8 mouse cellular contexts compared by ENCODE assay signal in the genomic region with DNA sequence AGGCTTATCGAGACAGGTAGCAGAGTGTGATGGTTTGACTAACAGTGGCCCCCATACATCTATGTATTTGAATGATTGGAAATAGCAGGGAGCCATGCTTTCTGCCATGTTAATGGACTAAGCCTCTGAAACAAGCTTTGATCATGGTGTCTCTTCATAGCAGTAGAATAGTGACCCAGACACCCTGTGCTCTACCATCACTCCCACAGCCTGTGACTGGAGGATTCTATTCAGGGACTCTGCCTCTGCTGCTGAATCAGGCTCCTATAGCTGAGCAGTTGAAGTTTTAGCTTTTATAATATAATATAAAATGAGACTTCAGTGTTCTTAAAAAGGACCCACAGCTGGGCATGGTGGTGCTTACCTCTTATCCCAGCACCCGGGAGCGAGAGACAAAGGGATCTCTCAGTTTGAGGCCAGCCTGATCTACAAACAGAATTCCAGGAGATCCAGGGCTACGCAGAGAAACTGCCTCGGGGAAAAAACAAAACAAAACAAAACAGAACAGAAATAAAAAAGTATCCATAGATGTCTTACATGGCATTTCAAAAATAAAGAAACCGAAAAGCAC. TPM values are rescaled to one million over a fixed set of nuclear protein-coding genes. Genes with fewer than 3 reads are reported as not detected.
A peak's percentile ranks its signal among the peaks of the same experiment; 100 is the strongest.
DNase-seq lines count a peak whose midpoint lies in the region; ATAC-seq and TF ChIP-seq lines count a peak whose summit lies in the region.

No protein-coding gene starts in this region.

- no peak for DNase-seq in gastrocnemius, adult 2 months
- DNase-seq in gastrocnemius, postnatal 25 days = no peak
- DNase-seq in spleen, adult 2 months (ENCODE audit: low read depth in 1 of 2, low spot score in 2 of 2) = no peak
- DNase-seq in spleen, postnatal 4 days (ENCODE audit: low spot score in 2 of 2) = no peak
- no peak for DNase-seq in cerebellum, adult 9-10 months
- DNase-seq in cerebellum, postnatal 36 days = no peak

- peaks cover 1% of the 10 kb centered on the region; the same call in 1 of the 2 replicates for H3K36me3 ChIP-seq in spleen, adult 2 months (ENCODE audit: control insufficient read depth, insufficient read depth, low read length)
- peaks cover 25% of the 10 kb centered on the region for H3K36me3 ChIP-seq in limb, embryonic 13.5 days
- H3K36me3 ChIP-seq in stomach, embryonic 16.5 days (ENCODE audit: control insufficient read depth, insufficient read depth, low read length) = peaks cover 11% of the 10 kb centered on the region; the same call in 1 of the 2 replicates

- H3K9ac ChIP-seq in limb, embryonic 13.5 days = peak overlapping the region; percentile 85
- H3K9ac ChIP-seq in stomach, embryonic 16.5 days (ENCODE audit: low read length) = peak overlapping the region; percentile 77

- intact Hi-C loops in gastrocnemius, adult 2 months (cut with DNase I) = loop anchor here (2.0 to 5.0 kb wide), 3 partner anchors 21 to 134 kb away; a partner anchor contains a TSS

- WGBS in spleen, adult 2 months = 20% methylated on average over 6 of the region's 6 CpGs
- WGBS in limb, embryonic 13.5 days = 19% methylated on average over 6 of the region's 6 CpGs
- WGBS in stomach, embryonic 16.5 days = 14% methylated on average over 6 of the region's 6 CpGs

- peak overlapping the region; percentile 89 for H3K4me3 ChIP-seq in gastrocnemius, adult 2 months
- H3K4me3 ChIP-seq in spleen, adult 2 months (ENCODE audit: extremely low read depth, insufficient read depth, insufficient read length) = peak overlapping the region; percentile 61
- H3K4me3 ChIP-seq in limb, embryonic 13.5 days = peak overlapping the region; percentile 77
- peak overlapping the region; percentile 60 for H3K4me3 ChIP-seq in stomach, embryonic 16.5 days (replicated peaks; ENCODE audit: low read length)

- H3K4me1 ChIP-seq in spleen, adult 2 months (ENCODE audit: control insufficient read depth, insufficient read depth, insufficient read length) = peaks cover 2% of the 10 kb centered on the region; the same call in 1 of the 2 replicates
- peaks cover 11% of the 10 kb centered on the region for H3K4me1 ChIP-seq in limb, embryonic 13.5 days
- H3K4me1 ChIP-seq in stomach, embryonic 16.5 days (ENCODE audit: control insufficient read depth, insufficient read depth, low read length) = peaks cover 10% of the 10 kb centered on the region

- peak overlapping the region; percentile 85 for H3K4me2 ChIP-seq in limb, embryonic 13.5 days (replicated peaks)
- peak overlapping the region; percentile 78 for H3K4me2 ChIP-seq in stomach, embryonic 16.5 days (ENCODE audit: low read depth, low read length)

- peak overlapping the region; percentile 88 for H3K27ac ChIP-seq in gastrocnemius, adult 2 months
- no peak overlapping the region for H3K27ac ChIP-seq in spleen, adult 2 months (ENCODE audit: insufficient read depth, low read length)
- no peak overlapping the region for H3K27ac ChIP-seq in limb, embryonic 13.5 days
- no peak overlapping the region for H3K27ac ChIP-seq in stomach, embryonic 16.5 days (ENCODE audit: low read length)

- no peaks in the 10 kb centered on the region; the same call in 1 of the 2 replicates for H3K9me3 ChIP-seq in limb, embryonic 13.5 days
- no peaks in the 10 kb centered on the region for H3K9me3 ChIP-seq in stomach, embryonic 16.5 days (replicated peaks; ENCODE audit: control insufficient read depth, low read length)

- H3K27me3 ChIP-seq in spleen, adult 2 months (ENCODE audit: control insufficient read depth, insufficient read depth, low read length) = no peaks in the 10 kb centered on the region
- no peaks in the 10 kb centered on the region for H3K27me3 ChIP-seq in limb, embryonic 13.5 days
- no peaks in the 10 kb centered on the region for H3K27me3 ChIP-seq in stomach, embryonic 16.5 days (ENCODE audit: control insufficient read depth, insufficient read depth, low read length)

- ATAC-seq in limb, embryonic 13.5 days (ENCODE audit: low FRiP score, low read depth) = peak; percentile 64
- ATAC-seq in stomach, embryonic 16.5 days (ENCODE audit: insufficient read depth, low FRiP score) = no peak

- TF ChIP-seq POLR2A in spleen, adult 2 months (IDR thresholded peaks at IDR 0.05; ENCODE audit: low read depth, low read length) = no peak

- no peak for TF ChIP-seq CTCF in gastrocnemius, adult 2 months (IDR thresholded peaks at IDR 0.05)
- no peak for TF ChIP-seq CTCF in spleen, adult 2 months (IDR thresholded peaks at IDR 0.05; ENCODE audit: extremely low read depth, insufficient read depth, insufficient read length, insufficient replicate concordance)

RNA-seq across cellular contexts. Expression of a gene that starts 0.5 kb away (rescaled TPM):
- total RNA-seq in gastrocnemius, adult 2 months (2021) = 1 to 10 TPM; 3.7 to 5.1 TPM
- 1 to 10 TPM; 4.1 to 4.6 TPM for total RNA-seq in gastrocnemius, postnatal 25 days (2021)
- 2.5 and 6.0 TPM in 2 replicates for polyA plus RNA-seq in spleen, adult 2 months (2012; rRNA removed)
- polyA plus RNA-seq in limb, embryonic 13.5 days (2015; fragmentation: Nextera tagmentation; extraction: Ambion mirVana) = 21.3 and 22.0 TPM in 2 replicates
- 14.7 and 18.9 TPM in 2 replicates for polyA plus RNA-seq in stomach, embryonic 16.5 days (2015; fragmentation: Nextera tagmentation; extraction: Ambion mirVana)

RNA-seq across cellular contexts. Expression of a gene that starts 21.4 kb away (rescaled TPM):
- total RNA-seq in gastrocnemius, adult 2 months (2021) = 1 to 10 TPM; 6.6 to 6.7 TPM
- total RNA-seq in gastrocnemius, postnatal 25 days (2021) = 1 to 10 TPM; 4.9 TPM
- 0.25 and 0.45 TPM in 2 replicates for polyA plus RNA-seq in spleen, adult 2 months (2012; rRNA removed)
- 9.1 and 9.9 TPM in 2 replicates for polyA plus RNA-seq in limb, embryonic 13.5 days (2015; fragmentation: Nextera tagmentation; extraction: Ambion mirVana)
- polyA plus RNA-seq in stomach, embryonic 16.5 days (2015; fragmentation: Nextera tagmentation; extraction: Ambion mirVana) = 6.1 and 6.9 TPM in 2 replicates

RNA-seq across cellular contexts. Expression of a gene that starts 41.4 kb away (rescaled TPM):
- under 1 TPM in 1 of 2 experiments, not detected in 1; 0.56 TPM for total RNA-seq in gastrocnemius, adult 2 months (2021)
- total RNA-seq in gastrocnemius, postnatal 25 days (2021) = not detected
- 0.07 and 0.13 TPM in 2 replicates for polyA plus RNA-seq in spleen, adult 2 months (2012; rRNA removed)
- 5.6 and 7.1 TPM in 2 replicates for polyA plus RNA-seq in limb, embryonic 13.5 days (2015; fragmentation: Nextera tagmentation; extraction: Ambion mirVana)
- 5.8 and 6.3 TPM in 2 replicates for polyA plus RNA-seq in stomach, embryonic 16.5 days (2015; fragmentation: Nextera tagmentation; extraction: Ambion mirVana)

RNA-seq across cellular contexts. Expression of a gene that starts 51.8 kb away (rescaled TPM):
- 10 to 100 TPM; 16.6 to 17.8 TPM for total RNA-seq in gastrocnemius, adult 2 months (2021)
- 10 to 100 TPM; 10.3 TPM for total RNA-seq in gastrocnemius, postnatal 25 days (2021)
- 9.7 and 11.0 TPM in 2 replicates for polyA plus RNA-seq in spleen, adult 2 months (2012; rRNA removed)
- polyA plus RNA-seq in limb, embryonic 13.5 days (2015; fragmentation: Nextera tagmentation; extraction: Ambion mirVana) = 23.0 and 25.2 TPM in 2 replicates
- 17.8 and 20.0 TPM in 2 replicates for polyA plus RNA-seq in stomach, embryonic 16.5 days (2015; fragmentation: Nextera tagmentation; extraction: Ambion mirVana)
